14 mouse cellular contexts compared by ENCODE assay signal in genomic region chr2:77672215-77672905, GRCm38 (mm10).
"Had no signal": no experiment of that assay in that cellular context is flagged by ENCODE, and none has a peak within 500 bp of the region (broad histone marks: within the 10 kb centered on the region; RNA-seq: fewer than 3 reads in every experiment).

No protein-coding gene starts in this region.

- DNase-seq: kidney, adult 8-10 months; kidney, postnatal 36 days; layer of hippocampus, adult 9-11 months; layer of hippocampus, postnatal 36 days; lung, postnatal 14 days; right cerebral cortex, postnatal 14 days; thymus, postnatal 4 days had no signal

- H3K4me2 ChIP-seq: limb, embryonic 15.5 days; lung, embryonic 15.5 days; midbrain, embryonic 12.5 days; neural tube, embryonic 13.5 days had no signal

- H3K27ac ChIP-seq: limb, embryonic 15.5 days; lung, embryonic 15.5 days; macrophage; midbrain, embryonic 12.5 days; neural tube, embryonic 13.5 days had no signal

- H3K9ac ChIP-seq: limb, embryonic 15.5 days; lung, embryonic 15.5 days; midbrain, embryonic 12.5 days; neural tube, embryonic 13.5 days had no signal

- H3K27me3 ChIP-seq: limb, embryonic 15.5 days; lung, embryonic 15.5 days; midbrain, embryonic 12.5 days; neural tube, embryonic 13.5 days had no signal

- ATAC-seq: intestine, postnatal 0 days; midbrain, embryonic 16.5 days had no signal

- H3K9me3 ChIP-seq: limb, embryonic 15.5 days; lung, embryonic 15.5 days; midbrain, embryonic 12.5 days; neural tube, embryonic 13.5 days had no signal

- H3K36me3 ChIP-seq: limb, embryonic 15.5 days; lung, embryonic 15.5 days; midbrain, embryonic 12.5 days; neural tube, embryonic 13.5 days had no signal

- H3K4me1 ChIP-seq: limb, embryonic 15.5 days; lung, embryonic 15.5 days; neural tube, embryonic 13.5 days had no signal

- H3K4me3 ChIP-seq: limb, embryonic 15.5 days; lung, embryonic 15.5 days; midbrain, embryonic 12.5 days; neural tube, embryonic 13.5 days had no signal
